Mouse (Mus musculus): ENCODE data around the gene Polg. TPM values are rescaled to one million over a fixed set of nuclear protein-coding genes. Genes with fewer than 3 reads are reported as not detected.

Polg gene
- polyA plus RNA-seq (2014; fragmentation: Illumina TruSeq; extraction: RNeasy Lipid Tissue Mini Kit (QIAGEN cat#74804); ENCODE audit: low replicate concordance): 33.3 TPM

GRCm38 (mm10) chr7:79466053-79466901 lies at the start of gene Polg:
Polg (minus strand) TSS chr7:79466362.

Other genes with a start within 250 kb of the Polg start
- 99.9 TPM for gene Abhd2, start 193.2 kb downstream of the Polg start, polyA plus RNA-seq (2014; fragmentation: Illumina TruSeq; extraction: RNeasy Lipid Tissue Mini Kit (QIAGEN cat#74804); ENCODE audit: low replicate concordance)
- not detected for gene Rlbp1, start 79.3 kb downstream of the Polg start, polyA plus RNA-seq (2014; fragmentation: Illumina TruSeq; extraction: RNeasy Lipid Tissue Mini Kit (QIAGEN cat#74804); ENCODE audit: low replicate concordance)
- 1.7 TPM for gene Fanci, start 74.4 kb downstream of the Polg start, polyA plus RNA-seq (2014; fragmentation: Illumina TruSeq; extraction: RNeasy Lipid Tissue Mini Kit (QIAGEN cat#74804); ENCODE audit: low replicate concordance)
- gene Rhcg, start 151.3 kb upstream of the Polg start, polyA plus RNA-seq (2014; fragmentation: Illumina TruSeq; extraction: RNeasy Lipid Tissue Mini Kit (QIAGEN cat#74804); ENCODE audit: low replicate concordance): not detected
- gene Ticrr, start 193.8 kb upstream of the Polg start, polyA plus RNA-seq (2014; fragmentation: Illumina TruSeq; extraction: RNeasy Lipid Tissue Mini Kit (QIAGEN cat#74804); ENCODE audit: low replicate concordance): 2.8 TPM
- 0.11 TPM for gene Kif7, start 249.4 kb upstream of the Polg start, polyA plus RNA-seq (2014; fragmentation: Illumina TruSeq; extraction: RNeasy Lipid Tissue Mini Kit (QIAGEN cat#74804); ENCODE audit: low replicate concordance)